In the genomic region with DNA sequence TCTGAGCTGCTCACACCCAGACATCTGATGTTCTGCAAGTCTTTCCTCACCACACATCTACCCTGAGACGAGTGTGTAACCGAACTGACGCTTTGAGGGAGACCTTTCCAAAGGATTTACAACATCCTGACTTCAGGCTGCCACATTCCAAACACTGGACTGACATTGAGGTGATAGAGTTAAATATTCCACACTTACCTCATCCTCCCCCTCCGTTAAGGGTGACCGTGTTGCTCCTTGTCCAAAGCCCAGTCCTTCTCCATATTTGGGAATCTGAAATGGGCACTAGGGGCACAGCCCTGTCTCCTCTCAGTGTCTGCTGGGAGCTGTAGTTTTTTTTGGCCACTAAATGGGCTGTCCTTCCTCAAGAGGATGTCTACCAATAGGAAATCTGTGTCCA, we compare ENCODE assay signal across 20 mouse cellular contexts. TPM values are rescaled to one million over a fixed set of nuclear protein-coding genes. Genes with fewer than 3 reads are reported as not detected.
DNase-seq lines count a peak whose midpoint lies in the region; ATAC-seq and TF ChIP-seq lines count a peak whose summit lies in the region.
"Had no signal": no experiment of that assay in that cellular context is flagged by ENCODE, and none has a peak within 500 bp of the region (broad histone marks: within the 10 kb centered on the region; RNA-seq: fewer than 3 reads in every experiment).

No protein-coding gene starts in this region.

- peak; percentile 79 for ATAC-seq in Patski
- ATAC-seq in heart, embryonic 16.5 days (replicated peaks; ENCODE audit: extremely low read depth, insufficient read depth, low FRiP score), result peak; percentile 75
- ATAC-seq in megakaryocyte, adult 5-6 weeks (ENCODE audit: poor library complexity, severe bottlenecking), result no peak
- ATAC-seq: activated CD4-positive, CD25-positive, alpha-beta regulatory T cell, adult 4 months; forebrain, embryonic 14.5 days; hindbrain, postnatal 0 days had no signal

- H3K79me2 ChIP-seq in heart, adult 2 months (replicated peaks; ENCODE audit: control insufficient read depth, insufficient read depth, low read length), result no peaks in the 10 kb centered on the region

- DNase-seq in heart, adult 2 months, result peak in 1 of 2 experiments; percentile 41
- DNase-seq in heart, adult 8-10 months (ENCODE audit: low spot score), result no peak
- no peak for DNase-seq in Patski (ENCODE audit: low read depth, low spot score)
- no peak for DNase-seq in left cerebral cortex, postnatal 36 days (ENCODE audit: low spot score in 2 of 2)
- DNase-seq: adrenal gland, postnatal 14 days; cerebellum, adult 11-12 months; cerebellum, postnatal 25 days; kidney, postnatal 4 days; lung, adult 18-20 months; lung, postnatal 4 days; retina, postnatal 1 day; thymus, postnatal 36 days had no signal

- H3K4me1 ChIP-seq in heart, adult 2 months (ENCODE audit: control insufficient read depth, insufficient read depth, low read length), result peaks cover 11% of the 10 kb centered on the region
- H3K4me1 ChIP-seq in heart, embryonic 16.5 days (ENCODE audit: control insufficient read depth, insufficient read depth, low read length), result peaks cover 24% of the 10 kb centered on the region
- H3K4me1 ChIP-seq in small intestine, adult 2 months (ENCODE audit: control insufficient read depth, insufficient read depth, insufficient read length, low read length), result peaks cover 22% of the 10 kb centered on the region

- in situ Hi-C loops in Patski (cut with MboI; ENCODE audit: low pct_unique_long_range_greater_than_20kb), result no loop called here

- TF ChIP-seq CTCF in heart, adult 2 months (IDR thresholded peaks at IDR 0.05), result no peak
- TF ChIP-seq CTCF in Patski (IDR thresholded peaks at IDR 0.05), result peak; percentile 11
- TF ChIP-seq CTCF in small intestine, adult 2 months (IDR thresholded peaks at IDR 0.05; ENCODE audit: extremely low read depth, insufficient read length, insufficient replicate concordance, low read depth, low read length), result no peak

- WGBS in heart, adult 2 months, result 25% methylated on average over 5 of the region's 5 CpGs
- WGBS in heart, embryonic 16.5 days, result 23% methylated on average over 5 of the region's 5 CpGs
- 68% methylated on average over 5 of the region's 5 CpGs for WGBS in small intestine, adult 2 months

- H3K9ac ChIP-seq in heart, adult 2 months (ENCODE audit: low read depth, low read length), result peak overlapping the region; percentile 4; the same call in 1 of the 2 replicates
- H3K9ac ChIP-seq in heart, embryonic 16.5 days (ENCODE audit: low read length), result peak overlapping the region; percentile 48
- H3K9ac ChIP-seq: neural tube, embryonic 15.5 days had no signal

- no peak for TF ChIP-seq POLR2A in heart, adult 2 months (IDR thresholded peaks at IDR 0.05; ENCODE audit: insufficient read depth, low read depth, low read length)
- TF ChIP-seq POLR2A in small intestine, adult 2 months (IDR thresholded peaks at IDR 0.05; ENCODE audit: low read depth, low read length), result no peak

- H3K27me3 ChIP-seq in heart, adult 2 months (ENCODE audit: control insufficient read depth, insufficient read depth, low read length), result no peaks in the 10 kb centered on the region
- H3K27me3 ChIP-seq in Patski, result no peaks in the 10 kb centered on the region
- no peaks in the 10 kb centered on the region for H3K27me3 ChIP-seq in heart, embryonic 16.5 days (ENCODE audit: control insufficient read depth, insufficient read depth, low read length)
- H3K27me3 ChIP-seq in small intestine, adult 2 months (ENCODE audit: control insufficient read depth, insufficient read depth, low read length), result no peaks in the 10 kb centered on the region
- H3K27me3 ChIP-seq: neural tube, embryonic 15.5 days had no signal

- CTCF ChIA-PET in Patski (lab: Charles Lee), result interaction anchor here (1.0 to 1.9 kb wide), 9 partner anchors 10 to 278 kb away, joined by 3 to 6 read pairs (median 3); partner anchors contain the start of gene Pex26

- no peaks in the 10 kb centered on the region for H3K36me3 ChIP-seq in heart, adult 2 months (ENCODE audit: control insufficient read depth, insufficient read depth, low read length)
- no peaks in the 10 kb centered on the region for H3K36me3 ChIP-seq in heart, embryonic 16.5 days (ENCODE audit: control insufficient read depth, insufficient read depth)
- H3K36me3 ChIP-seq in small intestine, adult 2 months (ENCODE audit: control insufficient read depth, insufficient read depth, low read length), result no peaks in the 10 kb centered on the region
- H3K36me3 ChIP-seq: neural tube, embryonic 15.5 days had no signal

- POLR2A ChIA-PET in Patski (lab: Charles Lee), result no interaction called here

- no peaks in the 10 kb centered on the region for H3K9me3 ChIP-seq in heart, embryonic 16.5 days (replicated peaks; ENCODE audit: control insufficient read depth, low read length)
- H3K9me3 ChIP-seq: neural tube, embryonic 15.5 days had no signal

- peak overlapping the region; percentile 71 for H3K27ac ChIP-seq in heart, adult 2 months
- peak overlapping the region; percentile 76 for H3K27ac ChIP-seq in heart, embryonic 16.5 days (ENCODE audit: low read length)
- no peak overlapping the region for H3K27ac ChIP-seq in small intestine, adult 2 months (ENCODE audit: insufficient read depth, low read depth, low read length)
- H3K27ac ChIP-seq: hindbrain, postnatal 0 days; neural tube, embryonic 15.5 days had no signal

- H3K4me3 ChIP-seq in heart, adult 2 months, result no peak overlapping the region
- no peak overlapping the region for H3K4me3 ChIP-seq in heart, embryonic 16.5 days (ENCODE audit: low read length)
- peak overlapping the region; percentile 24 for H3K4me3 ChIP-seq in small intestine, adult 2 months (ENCODE audit: low read depth, low read length)
- H3K4me3 ChIP-seq: neural tube, embryonic 15.5 days had no signal

- no peak for TF ChIP-seq EP300 in heart, adult 2 months (IDR thresholded peaks at IDR 0.05; ENCODE audit: insufficient read depth, low read depth, low read length)

- H3K4me2 ChIP-seq in heart, embryonic 16.5 days (ENCODE audit: low read depth, low read length), result peak overlapping the region; percentile 27; the same call in 1 of the 2 replicates
- H3K4me2 ChIP-seq: midbrain, embryonic 11.5 days; neural tube, embryonic 15.5 days had no signal

- intact Hi-C loops in heart, adult 2 months (cut with DNase I), result loop anchor here (5.0 kb wide), 1 partner anchor 186 kb away; no protein-coding TSS in a partner anchor
- intact Hi-C loops in left cerebral cortex, postnatal 36 days (cut with DNase I), result no loop called here

RNA-seq across cellular contexts. Expression of gene Pex26, which starts 10.0 kb away (rescaled TPM):
- total RNA-seq in heart, adult 2 months (2021), result 1 to 10 TPM; 6.0 TPM
- 8.3 and 10.9 TPM in 2 replicates for polyA plus RNA-seq in heart, adult 2 months (2012; rRNA removed)
- total RNA-seq in heart, adult 8-10 months (2022), result 1 to 10 TPM; 5.9 to 6.6 (median 6.3) TPM
- 22.1 TPM for polyA plus RNA-seq in Patski (2021)
- 6.7 and 7.6 TPM in 2 replicates for polyA plus RNA-seq in heart, embryonic 16.5 days (2015; fragmentation: Nextera tagmentation; extraction: Ambion mirVana)
- 8.7 and 13.6 TPM in 2 replicates for polyA plus RNA-seq in small intestine, adult 2 months (2012; rRNA removed)
- total RNA-seq in megakaryocyte, adult 5-6 weeks (2015), result 3.7 and 4.8 TPM in 2 replicates
- 4.2 and 5.7 TPM in 2 replicates for total RNA-seq in megakaryocyte, adult 5-6 weeks (2017)
- 10 to 100 TPM; 14.4 to 14.5 TPM for total RNA-seq in left cerebral cortex, postnatal 36 days (2021)

RNA-seq across cellular contexts. Expression of gene Tuba8, which starts 37.0 kb away (rescaled TPM):
- total RNA-seq in heart, adult 2 months (2021), result 100 to 1,000 TPM; 192 to 198 TPM
- polyA plus RNA-seq in heart, adult 2 months (2012; rRNA removed), result 71.6 and 81.9 TPM in 2 replicates
- total RNA-seq in heart, adult 8-10 months (2022), result 100 to 1,000 TPM; 175 to 206 (median 179) TPM
- polyA plus RNA-seq in Patski (2021), result 0.04 TPM
- polyA plus RNA-seq in heart, embryonic 16.5 days (2015; fragmentation: Nextera tagmentation; extraction: Ambion mirVana), result 1.2 and 2.0 TPM in 2 replicates
- 0.18 and 0.25 TPM in 2 replicates for polyA plus RNA-seq in small intestine, adult 2 months (2012; rRNA removed)
- 5.1 and 6.2 TPM in 2 replicates for total RNA-seq in megakaryocyte, adult 5-6 weeks (2015)
- total RNA-seq in megakaryocyte, adult 5-6 weeks (2017), result 5.1 and 5.6 TPM in 2 replicates
- total RNA-seq in left cerebral cortex, postnatal 36 days (2021), result 1 to 10 TPM; 9.6 TPM

RNA-seq across cellular contexts. Expression of gene Mical3, which starts 42.7 kb away (rescaled TPM):
- total RNA-seq in heart, adult 2 months (2021), result 100 to 1,000 TPM; 114 to 127 TPM
- polyA plus RNA-seq in heart, adult 2 months (2012; rRNA removed), result 52.1 and 69.0 TPM in 2 replicates
- 100 to 1,000 TPM; 112 to 130 (median 120) TPM for total RNA-seq in heart, adult 8-10 months (2022)
- 47.3 TPM for polyA plus RNA-seq in Patski (2021)
- 27.2 and 30.4 TPM in 2 replicates for polyA plus RNA-seq in heart, embryonic 16.5 days (2015; fragmentation: Nextera tagmentation; extraction: Ambion mirVana)
- 6.1 and 8.9 TPM in 2 replicates for polyA plus RNA-seq in small intestine, adult 2 months (2012; rRNA removed)
- total RNA-seq in megakaryocyte, adult 5-6 weeks (2015), result 4.3 and 7.7 TPM in 2 replicates
- 2.4 TPM in 2 replicates for total RNA-seq in megakaryocyte, adult 5-6 weeks (2017)
- 100 to 1,000 TPM; 100 to 150 TPM for total RNA-seq in left cerebral cortex, postnatal 36 days (2021)

Comparison
In these comparisons a context has a peak if more than half of its experiments do, and no peak if none do; other contexts are left out.
1. RNA of gene Tuba8, which starts 37.0 kb away (total RNA-seq): 192 to 198 TPM in heart, adult 2 months and 175 to 206 TPM in heart, adult 8-10 months; 9.6 TPM in left cerebral cortex, postnatal 36 days and 5.1 to 6.2 TPM in megakaryocyte, adult 5-6 weeks; every median in the first group is over 10 times any median in the second.
2. RNA of gene Mical3, which starts 42.7 kb away (total RNA-seq): 100 to 150 TPM in left cerebral cortex, postnatal 36 days, 114 to 127 TPM in heart, adult 2 months and 112 to 130 TPM in heart, adult 8-10 months; 2.4 to 7.7 TPM in megakaryocyte, adult 5-6 weeks; every median in the first group is over 10 times any median in the second.